Mouse (Mus musculus) left cerebral cortex, postnatal 4 days (tissue): ENCODE data around the gene Ppfibp1. TPM values are rescaled to one million over a fixed set of nuclear protein-coding genes. Genes with fewer than 3 reads are reported as not detected.

Source experiments
- DNase-seq: peaks from one replicate; pipeline ENCODE4 v3.0.0-alpha.2; 2022
- intact Hi-C: fragments of 180-260 bp; cut with DNase I; formaldehyde crosslinking; loops from one replicate; pipeline ENCODE4 v1.15.1; 2025
- total RNA-seq, 2 experiments: library from RNA; stranded (reverse); gene quantifications; 2 replicates each; pipeline ENCODE4 v1.2.3; 2021

Ppfibp1 gene
- total RNA-seq, 2 experiments from 2014 or later: 106 to 114 TPM

DNA sequence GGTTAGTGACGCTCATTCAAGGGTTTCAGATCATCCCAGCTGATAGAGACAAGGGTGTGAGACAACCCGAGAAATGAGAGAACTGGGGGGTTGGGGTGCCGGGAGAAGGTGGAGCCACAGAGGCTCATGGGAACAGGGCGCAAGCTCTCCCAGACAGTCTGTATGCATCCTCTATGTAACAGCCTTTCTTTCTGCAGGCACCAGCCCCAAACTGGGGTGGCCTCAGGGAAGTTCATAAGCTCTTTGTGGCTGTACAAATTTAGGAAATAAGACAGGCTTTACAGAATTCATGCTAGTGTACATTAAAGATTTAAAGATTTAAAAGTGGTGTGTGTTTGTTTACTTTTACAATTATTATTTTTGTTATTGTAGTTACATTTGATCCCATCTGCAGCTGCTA is 8.0 kb upstream of the Ppfibp1 start:
- intact Hi-C loops: no loop called here
- DNase-seq: no peak

DNA sequence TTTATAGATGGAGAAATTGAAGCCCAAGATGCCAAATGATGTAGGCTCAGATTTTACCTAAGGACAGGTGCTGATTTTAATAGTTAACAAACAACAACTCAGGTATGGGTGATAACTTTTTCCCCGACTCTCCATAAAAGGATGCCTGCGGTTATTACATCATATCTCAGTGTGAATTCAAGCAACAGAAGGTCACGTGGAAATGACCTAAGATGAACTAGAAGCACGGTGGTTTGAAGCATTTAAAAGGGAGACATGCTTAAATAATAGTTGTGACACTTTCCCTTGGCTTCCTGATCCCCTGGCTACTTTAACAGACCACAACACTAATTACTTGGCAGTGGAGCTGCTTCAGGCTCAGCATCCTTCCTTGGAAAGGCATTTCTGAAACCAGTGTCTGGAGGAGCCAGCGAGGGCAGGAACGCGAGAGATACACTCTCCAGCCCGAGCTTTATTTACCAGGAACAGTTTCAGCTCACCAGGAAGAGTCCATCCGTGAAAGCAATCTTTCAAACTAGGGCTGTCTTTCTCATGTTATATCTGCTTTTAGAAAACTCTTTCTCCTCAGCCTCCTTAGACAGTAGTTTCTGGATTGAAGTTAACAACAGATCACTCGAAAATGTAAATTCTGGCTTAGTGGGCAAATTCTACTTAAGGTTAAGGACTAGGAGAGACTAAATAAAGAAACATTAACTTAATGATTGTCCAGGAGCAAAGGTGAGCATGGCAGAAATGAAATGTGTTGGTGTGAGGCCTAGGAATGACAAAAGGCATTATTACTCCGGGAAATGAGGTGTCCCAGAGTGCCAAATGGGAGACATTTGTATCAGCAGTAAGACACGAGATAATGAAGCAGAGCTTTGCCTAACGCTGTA is 6.2 kb upstream of the Ppfibp1 start:
- no peak for DNase-seq
- intact Hi-C loops: no loop called here

DNA sequence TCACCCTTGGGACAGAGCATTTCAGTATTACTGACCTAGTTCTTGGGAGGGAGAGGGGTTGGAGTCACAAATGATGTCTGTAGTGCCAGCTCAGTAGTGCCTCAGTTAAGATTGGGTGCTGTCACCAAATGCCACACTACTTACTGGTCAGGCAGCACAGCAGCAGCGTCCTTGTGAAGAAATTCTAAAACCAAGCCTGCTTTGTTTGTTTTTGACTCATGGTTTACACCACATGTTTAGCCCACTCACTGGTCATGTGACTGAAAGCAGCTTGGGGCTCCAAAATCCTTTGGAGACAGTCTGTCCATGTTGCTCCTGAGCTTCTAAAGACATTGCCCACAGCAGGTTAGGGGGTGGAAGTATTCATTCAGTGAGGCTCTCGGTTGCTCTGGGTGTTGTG is 4.9 kb upstream of the Ppfibp1 start:
- no peak for DNase-seq
- intact Hi-C loops: no loop called here

DNA sequence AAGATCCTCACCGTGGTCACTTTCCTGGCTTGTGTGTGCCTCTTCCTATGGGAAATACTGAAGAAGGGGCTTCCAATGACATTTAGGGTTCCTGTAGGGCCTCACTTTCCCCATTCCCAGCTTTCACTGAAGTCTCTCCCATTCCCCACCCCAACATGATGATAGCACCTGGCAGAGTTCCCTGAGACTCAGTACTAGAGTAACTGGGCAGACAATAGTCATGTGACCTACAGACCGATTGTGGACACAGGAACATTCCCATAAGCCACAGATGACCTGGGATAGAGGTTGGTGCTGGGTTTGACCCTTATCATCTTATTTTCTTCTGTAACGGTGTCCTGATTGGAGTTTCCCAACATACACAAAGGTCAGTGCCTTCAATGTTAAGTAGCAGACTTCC is 4.1 kb upstream of the Ppfibp1 start:
- DNase-seq: no peak
- intact Hi-C loops: no loop called here

DNA sequence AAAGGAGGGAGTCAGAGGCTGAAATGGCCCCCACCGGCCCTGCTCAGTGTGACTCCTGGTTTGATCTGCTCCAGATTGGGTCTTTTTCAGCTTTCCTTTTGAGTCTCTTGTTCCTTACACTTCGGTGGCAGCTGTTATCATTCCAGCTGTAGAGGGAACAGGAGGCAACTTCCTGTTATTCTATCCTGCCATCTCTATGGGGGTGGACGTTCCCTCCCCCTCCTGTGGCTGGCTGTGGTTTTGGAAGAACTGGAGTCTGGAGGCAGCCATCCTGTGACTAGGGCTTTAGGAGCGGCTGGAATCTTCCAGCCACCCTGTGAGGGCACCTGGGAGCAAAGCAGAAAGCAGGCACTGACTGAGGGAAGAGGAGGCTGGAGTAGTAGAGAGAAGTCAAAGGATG is 3.4 kb upstream of the Ppfibp1 start:
- no peak for DNase-seq
- intact Hi-C loops: no loop called here

DNA sequence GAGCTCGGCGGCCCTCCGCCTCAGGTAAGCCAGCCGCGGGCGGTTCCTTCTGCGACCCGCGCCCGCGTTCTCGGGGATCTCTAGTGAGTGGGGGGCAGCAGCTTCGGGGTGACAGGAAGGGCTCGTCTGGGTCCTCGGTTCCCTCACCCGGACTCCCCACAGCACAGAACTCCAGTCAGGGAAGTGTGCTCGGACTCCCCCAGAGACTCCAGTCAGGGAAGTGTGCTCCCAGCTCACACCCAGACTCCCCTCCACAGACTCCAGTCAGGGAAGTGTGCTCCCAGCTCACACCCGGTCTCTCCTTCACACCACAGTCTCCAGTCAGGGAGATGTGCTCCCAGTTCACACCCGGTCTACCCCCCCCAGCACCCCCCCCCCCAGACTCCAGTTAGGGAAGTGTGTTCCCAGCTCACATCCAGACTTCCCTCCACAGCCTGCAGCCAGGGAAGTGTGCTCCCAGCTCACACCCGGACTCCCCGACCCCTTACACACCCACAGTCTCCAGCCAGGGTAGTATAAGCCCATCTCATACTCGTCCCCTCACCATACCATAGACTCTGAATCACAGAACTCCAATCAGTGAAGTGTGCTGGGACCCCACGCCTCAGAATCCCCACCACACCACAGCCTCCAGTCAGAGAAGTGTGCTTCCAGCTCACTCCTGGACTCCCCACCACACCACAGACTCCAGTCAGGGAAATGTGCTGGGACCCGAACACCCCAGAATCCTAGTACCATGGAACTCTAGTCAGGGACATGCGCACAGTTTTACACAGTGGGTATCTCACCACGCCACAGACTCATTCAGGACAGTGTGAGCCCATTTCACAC is 588 bp downstream of the Ppfibp1 start:
- intact Hi-C loops: no loop called here
- DNase-seq: no peak

DNA sequence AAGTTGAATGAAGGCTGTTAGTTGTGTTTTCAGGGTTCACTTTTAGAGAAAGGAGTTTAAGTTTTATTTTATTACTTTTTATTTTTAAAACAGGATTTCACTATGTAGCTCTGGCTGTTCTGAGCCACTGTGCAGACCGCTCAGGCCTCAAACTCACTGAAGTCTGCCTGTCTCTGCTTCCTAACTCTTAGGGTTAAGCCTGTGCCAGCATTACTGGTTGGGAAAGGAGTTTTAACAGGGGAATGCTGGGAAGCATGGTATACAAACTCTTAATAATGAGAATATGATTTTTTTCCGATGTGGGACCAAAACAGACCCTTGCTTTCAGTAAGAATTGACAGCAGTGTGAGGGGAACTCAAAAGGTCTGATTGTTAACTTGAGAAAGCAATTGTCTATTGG is 1.9 kb downstream of the Ppfibp1 start:
- intact Hi-C loops: no loop called here
- DNase-seq: no peak

DNA sequence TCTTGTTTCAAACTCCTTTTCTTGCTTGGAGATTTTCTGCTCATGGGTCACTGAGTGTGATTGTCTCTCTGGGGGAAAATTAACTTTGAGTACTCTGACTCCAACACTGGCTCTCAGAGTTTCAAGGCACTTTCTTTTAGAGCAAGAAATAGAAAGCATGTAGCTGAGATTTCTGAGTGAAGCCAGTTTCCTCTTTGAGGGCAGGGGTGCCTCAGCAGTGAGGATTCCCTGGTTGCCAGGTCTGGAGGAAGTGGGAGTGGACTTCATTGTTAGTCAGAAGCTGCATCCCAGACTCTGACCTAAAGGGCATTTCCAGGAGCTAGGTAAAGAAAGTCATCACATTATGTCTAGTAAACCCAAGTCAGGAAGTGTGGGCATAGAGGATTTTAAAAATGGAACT is 2.3 kb downstream of the Ppfibp1 start:
- intact Hi-C loops: no loop called here
- no peak for DNase-seq

DNA sequence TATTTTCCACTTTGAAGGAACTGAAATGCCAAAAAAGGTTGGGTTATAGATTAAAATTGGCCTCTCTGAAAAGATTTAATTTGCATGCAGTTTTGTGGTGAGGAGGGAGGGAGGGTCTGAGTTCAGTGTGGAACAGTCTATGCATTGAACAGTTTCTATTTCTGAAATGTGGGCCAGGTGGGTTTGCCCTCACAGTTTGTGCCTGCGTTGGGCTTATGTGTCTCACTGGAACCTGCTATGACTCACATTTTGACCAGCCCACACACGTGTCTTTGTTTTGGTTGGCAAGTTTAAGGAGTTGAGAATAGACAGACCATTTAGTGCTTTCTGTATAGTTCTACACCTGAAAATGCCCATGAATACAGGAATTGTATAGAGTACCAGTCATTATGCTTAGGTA is 5.6 kb downstream of the Ppfibp1 start:
- intact Hi-C loops: no loop called here

DNA sequence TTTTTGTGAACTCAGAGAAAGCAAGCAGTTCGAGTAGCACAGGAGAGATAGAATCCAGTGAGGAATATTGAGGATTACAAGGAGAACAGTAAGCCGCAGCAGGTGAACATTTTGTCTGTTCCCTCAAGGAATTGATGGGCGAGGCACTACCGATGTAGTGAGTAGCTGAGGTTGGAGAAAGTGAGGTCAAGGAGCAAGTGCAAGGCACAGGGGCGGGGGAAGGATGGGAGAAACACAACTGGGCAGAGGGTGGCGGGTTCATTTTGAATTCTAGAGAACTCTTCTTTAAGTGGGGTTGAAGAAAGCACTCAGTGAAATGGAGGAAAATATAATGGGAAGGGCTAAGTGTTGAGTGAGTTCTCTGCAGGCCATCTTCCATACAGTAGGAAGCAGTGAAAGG is 10.4 kb downstream of the Ppfibp1 start:
- intact Hi-C loops: no loop called here
- no peak for DNase-seq

More for the DNA sequence above, 5.6 kb downstream of the Ppfibp1 start:
- no peak for DNase-seq

DNA sequence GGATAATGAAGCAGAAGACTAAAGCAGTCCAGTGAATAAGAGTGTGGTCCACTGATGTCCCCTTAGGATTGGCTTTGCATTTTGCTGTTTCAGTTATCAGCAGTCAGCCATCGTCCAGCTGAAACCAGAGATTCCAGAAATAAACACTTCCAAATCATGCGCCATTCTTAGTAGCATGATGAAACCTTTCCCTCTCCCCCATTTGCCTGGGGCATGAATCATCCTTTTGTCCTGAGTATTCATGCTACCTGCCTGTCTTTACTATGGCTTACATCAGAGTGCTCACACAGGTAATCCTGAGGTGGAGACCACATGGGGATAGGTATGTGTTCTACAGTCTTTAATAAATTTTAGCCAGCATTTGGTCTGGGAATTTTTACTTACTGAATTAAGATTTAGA is 11.4 kb downstream of the Ppfibp1 start:
- intact Hi-C loops: no loop called here

DNA sequence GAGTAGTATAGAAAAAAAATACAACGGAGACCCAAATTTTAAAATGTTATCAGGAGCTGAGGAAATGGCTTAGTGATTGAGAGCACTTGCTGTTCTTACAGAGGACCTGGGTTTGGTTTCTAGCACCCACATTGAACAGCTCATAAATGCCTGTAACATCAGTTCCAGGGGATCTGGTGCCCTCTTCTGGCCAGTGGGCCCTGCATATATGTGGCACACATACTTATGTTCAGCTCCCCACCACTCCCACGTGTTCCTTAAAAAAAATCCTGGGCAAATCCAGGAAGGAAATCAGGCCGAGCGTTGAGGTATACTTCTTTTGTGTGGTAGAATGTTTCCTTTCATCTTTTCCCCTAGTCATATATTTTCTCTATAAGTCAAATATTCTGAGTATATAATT is 13.6 kb downstream of the Ppfibp1 start:
- DNase-seq: no peak
- intact Hi-C loops: no loop called here

More for the DNA sequence above, 11.4 kb downstream of the Ppfibp1 start:
- no peak for DNase-seq

DNA sequence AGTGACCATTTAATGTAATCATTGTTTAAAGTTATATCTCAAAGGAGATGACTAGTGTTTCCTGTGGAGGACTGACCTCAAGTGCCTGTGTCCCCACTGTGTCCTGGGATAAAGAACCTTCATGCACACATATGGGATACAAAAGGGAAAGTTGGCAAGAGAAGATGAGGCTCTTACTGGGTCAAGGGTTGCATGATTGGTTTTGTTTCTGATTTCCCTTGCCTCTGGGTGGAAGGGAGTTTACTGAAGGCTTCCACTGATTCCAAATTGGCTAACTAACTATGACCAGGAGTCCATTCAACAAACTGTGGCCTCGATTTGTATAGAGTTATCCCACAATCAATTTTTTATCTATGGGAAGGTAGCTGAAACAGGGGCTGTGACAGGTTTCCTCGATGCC is 15.3 kb downstream of the Ppfibp1 start:
- DNase-seq: no peak
- intact Hi-C loops: no loop called here

DNA sequence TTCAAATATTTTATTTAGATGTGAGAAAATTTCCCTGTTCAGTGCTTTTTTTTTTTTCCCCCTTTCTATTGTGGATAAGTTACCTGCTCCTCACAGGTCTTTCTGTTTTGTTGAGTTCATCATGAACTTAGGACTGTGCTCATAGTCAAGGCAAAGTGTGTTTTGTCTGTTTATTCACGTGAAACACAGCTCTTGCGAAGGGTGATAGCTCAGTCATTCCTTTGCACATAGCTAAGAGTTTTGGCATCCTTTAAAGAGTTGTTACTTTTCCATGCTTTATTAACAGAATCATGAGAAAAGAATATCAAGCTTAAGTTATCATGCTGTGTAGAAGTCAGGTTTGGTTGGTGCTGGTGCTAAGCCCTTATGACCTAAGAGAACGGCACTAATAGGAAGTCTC is 16.4 kb downstream of the Ppfibp1 start:
- DNase-seq: no peak
- intact Hi-C loops: no loop called here

DNA sequence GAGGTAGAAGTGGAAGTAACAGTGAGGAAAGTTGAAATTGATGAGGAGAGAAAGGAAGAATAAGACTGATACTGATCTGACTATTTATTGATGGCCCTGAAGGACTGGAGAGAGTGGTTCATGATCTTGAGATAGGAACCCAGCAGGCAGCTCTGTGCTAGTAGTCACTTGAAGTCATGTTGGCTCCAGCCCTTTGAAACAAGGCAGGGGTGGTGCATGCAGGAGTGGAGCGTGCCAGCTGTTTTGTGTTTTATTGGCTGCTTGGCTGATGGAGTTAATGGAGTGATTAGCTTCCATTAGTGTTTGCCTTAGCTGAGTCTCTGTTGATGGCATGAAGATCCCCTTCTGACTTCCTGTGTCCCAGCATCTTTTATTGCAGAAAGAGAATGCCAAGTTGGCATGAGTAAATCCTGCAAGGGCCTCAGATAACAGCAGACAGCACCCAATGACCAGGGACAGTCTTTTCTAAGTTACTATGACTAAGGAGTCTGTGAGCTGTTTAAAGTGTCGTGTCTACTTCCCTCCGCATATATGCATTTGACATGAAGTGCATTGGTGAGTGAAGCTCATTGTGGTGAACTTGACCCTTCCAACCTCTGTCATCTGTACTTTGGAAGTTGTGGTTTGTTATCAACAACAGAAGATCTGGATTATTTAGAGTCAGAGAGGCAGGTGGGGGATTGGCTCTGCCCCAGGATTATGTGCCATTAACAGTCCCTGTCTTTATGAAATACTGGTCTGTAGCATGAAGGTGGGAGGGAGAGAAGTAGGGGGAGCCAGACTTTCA is 17.9 kb downstream of the Ppfibp1 start:
- intact Hi-C loops: no loop called here
- DNase-seq: no peak

DNA sequence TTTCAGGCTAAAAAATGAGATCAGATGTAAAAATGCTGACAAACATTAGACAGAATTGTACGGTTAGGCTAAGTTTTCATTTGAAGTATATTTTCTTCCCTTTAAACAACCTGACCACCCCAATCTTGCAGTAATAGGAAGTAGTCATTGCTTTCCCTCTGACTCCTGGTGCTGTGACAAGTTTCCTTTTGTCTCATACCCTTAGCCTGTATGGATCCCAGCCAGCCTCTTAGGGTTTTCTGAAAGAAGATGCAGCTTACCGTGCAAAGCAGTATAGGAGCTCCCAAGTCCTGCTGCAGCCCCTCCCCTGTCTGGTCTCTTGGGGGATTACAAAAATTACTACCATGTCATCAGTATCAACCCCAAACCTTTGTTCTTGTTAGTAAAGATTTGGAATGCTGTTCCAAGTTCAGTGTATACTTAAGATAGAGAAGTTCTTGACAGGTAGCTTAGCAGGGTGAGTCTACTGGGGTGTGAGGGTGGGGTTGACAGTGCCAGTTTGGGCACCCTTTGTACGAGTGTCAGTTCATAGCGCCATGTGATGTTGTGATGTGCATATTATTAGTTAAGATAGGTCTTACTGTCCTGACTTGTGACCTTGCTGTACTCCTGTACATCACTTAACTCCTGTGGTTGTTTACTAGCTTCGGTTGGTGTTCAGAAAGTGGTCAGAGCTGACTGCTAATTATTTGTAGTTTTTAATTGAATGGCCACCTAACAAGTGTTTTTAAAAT is 18.9 kb downstream of the Ppfibp1 start:
- no peak for DNase-seq
- intact Hi-C loops: no loop called here

DNA sequence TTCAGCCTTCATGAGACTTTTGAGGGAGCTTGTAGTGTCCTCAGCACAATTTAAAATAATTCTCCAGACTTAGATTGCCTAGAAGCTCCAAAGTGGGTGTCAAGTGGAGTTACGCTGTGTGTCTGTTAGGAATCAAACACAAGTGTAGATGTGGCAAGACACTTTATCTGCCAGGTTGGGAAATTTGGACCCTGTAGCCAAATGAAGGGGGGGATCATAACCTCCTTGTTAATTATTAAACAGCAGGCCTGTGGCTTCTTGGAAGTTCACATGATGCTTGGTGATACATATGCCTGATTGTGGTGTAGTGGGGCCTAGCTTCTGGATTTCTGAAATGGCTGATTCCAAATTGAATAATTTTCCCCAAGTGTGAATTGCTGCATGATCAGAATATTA is 19.5 kb downstream of the Ppfibp1 start:
- DNase-seq: no peak
- intact Hi-C loops: no loop called here

DNA sequence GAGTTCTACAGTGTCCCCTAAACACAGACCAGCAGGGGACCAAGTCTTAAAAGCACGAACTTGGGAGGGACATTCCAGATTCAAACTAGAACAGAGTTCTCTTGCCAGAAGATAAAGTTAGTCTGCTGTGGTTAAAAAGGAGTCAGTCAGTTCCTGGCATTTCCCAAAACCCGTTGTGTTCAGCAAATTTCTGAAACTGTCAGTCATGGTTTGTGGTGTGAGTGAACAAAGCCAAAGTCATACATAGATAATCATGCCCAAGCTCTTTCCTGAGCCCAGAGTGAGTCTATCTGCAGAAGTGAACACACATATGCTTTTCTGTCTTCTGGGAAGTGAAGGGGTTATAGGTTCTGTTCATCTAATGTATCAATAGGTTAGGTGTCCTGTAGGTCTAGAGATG is 20.5 kb downstream of the Ppfibp1 start:
- no peak for DNase-seq
- intact Hi-C loops: no loop called here

DNA sequence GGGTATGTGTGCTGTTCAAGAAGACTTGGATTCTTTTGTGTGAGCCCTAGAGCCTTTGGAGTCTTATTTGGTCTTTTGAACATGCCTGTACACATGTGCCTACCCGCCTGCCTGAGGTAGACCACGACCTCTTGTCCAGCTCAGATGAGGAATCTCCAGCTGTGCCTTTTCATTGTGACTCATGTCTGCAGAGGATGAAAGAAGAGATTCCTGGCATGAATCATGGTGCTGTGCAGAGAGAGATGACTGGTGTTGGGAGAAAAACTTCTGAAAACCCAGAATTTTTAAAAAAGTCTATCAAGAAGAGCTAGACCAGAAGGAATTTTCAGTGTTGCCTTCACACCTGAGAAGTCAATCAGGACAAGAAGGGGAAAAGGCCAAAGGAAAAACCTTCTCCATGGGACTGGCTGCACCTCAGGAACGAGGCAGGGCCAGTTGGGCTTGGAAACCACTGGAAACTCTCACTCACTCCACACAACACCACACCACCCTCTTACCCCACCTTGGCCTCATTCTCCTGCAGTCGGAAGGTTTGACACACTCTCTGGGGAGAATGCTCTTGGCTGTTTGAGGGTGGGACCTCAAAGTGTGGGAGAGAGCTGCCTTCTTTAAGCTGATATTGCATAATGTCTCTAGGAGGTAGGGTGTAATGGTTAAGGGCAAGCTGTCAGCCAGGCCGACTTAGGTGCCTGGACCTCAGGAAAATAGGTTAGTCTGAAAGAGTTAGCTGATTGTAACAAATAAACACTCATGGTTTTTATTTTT is 21.6 kb downstream of the Ppfibp1 start:
- intact Hi-C loops: no loop called here

DNA sequence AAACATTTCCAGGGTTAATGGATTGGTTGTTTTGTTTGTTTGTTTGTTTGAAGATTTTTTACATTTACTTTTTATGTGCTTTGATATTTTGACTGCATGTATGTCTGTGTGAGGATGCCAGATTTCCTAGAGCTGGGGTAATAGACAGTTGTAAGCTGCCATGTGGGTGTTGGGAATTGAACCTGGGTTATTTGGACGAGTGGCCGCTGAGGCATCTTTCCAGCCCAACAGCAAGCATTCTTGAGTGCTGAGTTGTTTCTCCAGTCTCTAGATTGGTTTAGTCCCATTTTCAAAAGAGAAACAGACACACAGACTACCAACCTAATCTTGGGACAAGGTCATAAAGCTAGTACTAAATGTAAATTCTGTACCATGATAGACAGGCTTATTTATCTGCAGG is 22.5 kb downstream of the Ppfibp1 start:
- DNase-seq: no peak
- intact Hi-C loops: no loop called here

More for the DNA sequence above, 21.6 kb downstream of the Ppfibp1 start:
- DNase-seq: no peak
